Mouse (Mus musculus) lung, adult 2 months (tissue): ENCODE measurements around the gene Susd6.

ENCODE experiments used
- CTCF ChIP-seq: fragments of 200-500 bp; IDR thresholded peaks from 2 replicates; pipeline ENCODE4 v1.5.1; 2011; ENCODE audit warnings: mild to moderate bottlenecking, low read length, control low read depth; ENCODE audit not compliant: insufficient read depth
- POLR2A ChIP-seq: fragments of 200-500 bp; IDR thresholded peaks from 2 replicates; pipeline ENCODE4 v1.6.1; 2011; ENCODE audit warnings: low read depth, mild to moderate bottlenecking, control low read depth, low read length, borderline replicate concordance; ENCODE audit errors: extremely low read depth

DNA sequence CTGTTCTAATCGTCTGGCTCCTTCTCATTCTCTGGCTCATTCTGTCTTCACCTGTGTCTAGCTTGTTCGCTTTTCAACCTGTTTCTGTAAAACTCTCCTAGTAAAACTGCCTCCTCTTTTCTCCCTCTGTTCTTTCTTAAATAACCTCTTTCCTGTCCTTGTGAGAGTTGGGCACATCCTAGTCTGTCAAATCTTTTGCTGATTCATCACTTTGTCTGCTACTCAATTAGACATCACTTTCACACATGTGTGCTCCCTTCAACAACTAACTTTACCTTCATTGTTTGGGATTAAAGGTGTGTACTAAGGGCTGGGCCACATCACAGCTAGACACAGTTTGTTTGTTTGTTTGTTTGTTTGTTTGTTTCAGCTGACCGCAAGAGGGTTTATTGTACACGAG is 10.6 kb upstream of the Susd6 start:
- TF ChIP-seq POLR2A: no peak
- no peak for TF ChIP-seq CTCF
